Mouse (Mus musculus): ENCODE results near the gene Ilkap.

GRCm38 (mm10) chr1:91333582-91333981, 65.0 kb downstream of the Ilkap start:
- TF ChIP-seq CTCF (IDR thresholded peaks at IDR 0.05; ENCODE audit: low read depth) (no peak), EP300 (IDR thresholded peaks at IDR 0.05; ENCODE audit: low read depth) (no peak)

Data from liver, embryonic 14.5 days (tissue).